Mouse (Mus musculus) ovary, postnatal 10 days (tissue): ENCODE measurements around the gene Gm21865.
"Not testable (repeated sequence)": the region's sequence is repeated elsewhere in the genome, so short reads cannot be mapped to it uniquely, and the experiment has no call there.

Source experiments
- DNase-seq: peaks from one replicate; pipeline ENCODE4 v3.0.0; 2022; ENCODE audit warnings: low spot score

Gene Gm21865

GRCm38 (mm10) chrY:40316803-40317202, at the start of gene Gm21865:
TSS of gene Gm21865 (minus strand) at chrY:40316903.
- not testable (repeated sequence) for DNase-seq
